Mouse (Mus musculus): Measurements from ENCODE around the gene Edar.

DNA sequence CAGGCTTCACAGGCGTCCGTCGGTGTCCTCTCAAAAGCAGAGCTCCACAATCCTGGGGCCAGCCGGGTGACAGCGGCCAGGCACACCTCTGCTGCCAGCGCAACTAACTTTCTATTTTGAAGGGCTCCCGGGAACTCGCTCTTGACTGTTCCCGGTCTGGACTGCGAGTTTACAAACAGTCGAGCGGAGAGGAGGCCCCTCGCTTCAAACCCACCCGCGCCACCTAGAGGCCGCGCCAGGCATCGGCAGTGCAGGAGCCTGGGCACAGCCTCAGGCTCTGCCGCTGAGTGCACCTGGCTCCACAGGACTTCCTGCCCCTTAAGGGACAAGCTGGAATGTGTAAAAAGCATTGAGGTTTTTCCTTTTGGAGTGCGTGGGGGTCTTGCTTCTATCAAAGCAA, at the start of gene Edar:
- TF ChIP-seq POLR2A (IDR thresholded peaks at IDR 0.05; ENCODE audit: low read depth, low read length) (no peak), CTCF (IDR thresholded peaks at IDR 0.05; ENCODE audit: borderline replicate concordance, insufficient read depth, low read length) (peak; percentile 56; the same call in 1 of the 2 replicates)
